Mouse (Mus musculus): ENCODE measurements around the gene Dusp3. TPM values are rescaled to one million over a fixed set of nuclear protein-coding genes. Genes with fewer than 3 reads are reported as not detected.
A peak's percentile ranks its signal among the peaks of the same experiment; 100 is the strongest.

The Dusp3 gene
- total RNA-seq, 1 experiment from 2014 or later: 3.1 TPM

- ATAC-seq (replicated peaks in 1 of 2; ENCODE audit: insufficient read depth in 1 of 2, low FRiP score in 2 of 2, low TSS enrichment in 1 of 2, low read depth in 1 of 2, poor library complexity in 2 of 2, severe bottlenecking in 2 of 2): no peak
Observed at GRCm38 (mm10) chr11:101965553-101965952, 21.3 kb downstream of the Dusp3 start.

GRCm38 (mm10) chr11:101964647-101965046 lies 22.2 kb downstream of the Dusp3 start:
- no peak for ATAC-seq (replicated peaks in 1 of 2; ENCODE audit: insufficient read depth in 1 of 2, low FRiP score in 2 of 2, low TSS enrichment in 1 of 2, low read depth in 1 of 2, poor library complexity in 2 of 2, severe bottlenecking in 2 of 2)

GRCm38 (mm10) chr11:101963473-101964291 lies 23.1 kb downstream of the Dusp3 start:
- no peak for ATAC-seq (replicated peaks in 1 of 2; ENCODE audit: insufficient read depth in 1 of 2, low FRiP score in 2 of 2, low TSS enrichment in 1 of 2, low read depth in 1 of 2, poor library complexity in 2 of 2, severe bottlenecking in 2 of 2)

- ATAC-seq (replicated peaks in 1 of 2; ENCODE audit: insufficient read depth in 1 of 2, low FRiP score in 2 of 2, low TSS enrichment in 1 of 2, low read depth in 1 of 2, poor library complexity in 2 of 2, severe bottlenecking in 2 of 2): no peak
Observed at GRCm38 (mm10) chr11:101963043-101963442, 23.8 kb downstream of the Dusp3 start.

GRCm38 (mm10) chr11:101957476-101957875 lies 29.3 kb downstream of the Dusp3 start:
- ATAC-seq (replicated peaks in 1 of 2; ENCODE audit: insufficient read depth in 1 of 2, low FRiP score in 2 of 2, low TSS enrichment in 1 of 2, low read depth in 1 of 2, poor library complexity in 2 of 2, severe bottlenecking in 2 of 2): no peak

- no peak for ATAC-seq (replicated peaks in 1 of 2; ENCODE audit: insufficient read depth in 1 of 2, low FRiP score in 2 of 2, low TSS enrichment in 1 of 2, low read depth in 1 of 2, poor library complexity in 2 of 2, severe bottlenecking in 2 of 2)
Observed at GRCm38 (mm10) chr11:101953441-101953840, 33.4 kb downstream of the Dusp3 start.

- peak; percentile 88 to 96 for ATAC-seq (replicated peaks in 1 of 2; ENCODE audit: insufficient read depth in 1 of 2, low FRiP score in 2 of 2, low TSS enrichment in 1 of 2, low read depth in 1 of 2, poor library complexity in 2 of 2, severe bottlenecking in 2 of 2)
Observed at GRCm38 (mm10) chr11:101952541-101953341, 34.1 kb downstream of the Dusp3 start.

GRCm38 (mm10) chr11:101950021-101950420 lies 36.8 kb downstream of the Dusp3 start:
- no peak for ATAC-seq (replicated peaks in 1 of 2; ENCODE audit: insufficient read depth in 1 of 2, low FRiP score in 2 of 2, low TSS enrichment in 1 of 2, low read depth in 1 of 2, poor library complexity in 2 of 2, severe bottlenecking in 2 of 2)

- ATAC-seq (replicated peaks in 1 of 2; ENCODE audit: insufficient read depth in 1 of 2, low FRiP score in 2 of 2, low TSS enrichment in 1 of 2, low read depth in 1 of 2, poor library complexity in 2 of 2, severe bottlenecking in 2 of 2): no peak
Observed at GRCm38 (mm10) chr11:101946525-101946924, 40.3 kb downstream of the Dusp3 start.

GRCm38 (mm10) chr11:101943055-101943454 lies 43.8 kb downstream of the Dusp3 start:
- ATAC-seq (replicated peaks in 1 of 2; ENCODE audit: insufficient read depth in 1 of 2, low FRiP score in 2 of 2, low TSS enrichment in 1 of 2, low read depth in 1 of 2, poor library complexity in 2 of 2, severe bottlenecking in 2 of 2): no peak

- no peak for ATAC-seq (replicated peaks in 1 of 2; ENCODE audit: insufficient read depth in 1 of 2, low FRiP score in 2 of 2, low TSS enrichment in 1 of 2, low read depth in 1 of 2, poor library complexity in 2 of 2, severe bottlenecking in 2 of 2)
Observed at GRCm38 (mm10) chr11:101937108-101937507, 49.7 kb downstream of the Dusp3 start.

GRCm38 (mm10) chr11:101936421-101936820 lies 50.4 kb downstream of the Dusp3 start:
- no peak for ATAC-seq (replicated peaks in 1 of 2; ENCODE audit: insufficient read depth in 1 of 2, low FRiP score in 2 of 2, low TSS enrichment in 1 of 2, low read depth in 1 of 2, poor library complexity in 2 of 2, severe bottlenecking in 2 of 2)

- ATAC-seq (replicated peaks in 1 of 2; ENCODE audit: insufficient read depth in 1 of 2, low FRiP score in 2 of 2, low TSS enrichment in 1 of 2, low read depth in 1 of 2, poor library complexity in 2 of 2, severe bottlenecking in 2 of 2): no peak
Observed at GRCm38 (mm10) chr11:101935743-101936142, 51.1 kb downstream of the Dusp3 start.

- no peak for ATAC-seq (replicated peaks in 1 of 2; ENCODE audit: insufficient read depth in 1 of 2, low FRiP score in 2 of 2, low TSS enrichment in 1 of 2, low read depth in 1 of 2, poor library complexity in 2 of 2, severe bottlenecking in 2 of 2)
Observed at GRCm38 (mm10) chr11:101931978-101932377, 54.8 kb downstream of the Dusp3 start.

- peak in 1 of 2 experiments; percentile 48; a peak in 1 of 4 replicates for ATAC-seq (replicated peaks in 1 of 2; ENCODE audit: insufficient read depth in 1 of 2, low FRiP score in 2 of 2, low TSS enrichment in 1 of 2, low read depth in 1 of 2, poor library complexity in 2 of 2, severe bottlenecking in 2 of 2)
Observed at GRCm38 (mm10) chr11:101928030-101928762, 58.6 kb downstream of the Dusp3 start.

GRCm38 (mm10) chr11:101926951-101927589 lies 59.7 kb downstream of the Dusp3 start:
- no peak for ATAC-seq (replicated peaks in 1 of 2; ENCODE audit: insufficient read depth in 1 of 2, low FRiP score in 2 of 2, low TSS enrichment in 1 of 2, low read depth in 1 of 2, poor library complexity in 2 of 2, severe bottlenecking in 2 of 2)

GRCm38 (mm10) chr11:101925636-101926035 lies 61.2 kb downstream of the Dusp3 start:
- ATAC-seq (replicated peaks in 1 of 2; ENCODE audit: insufficient read depth in 1 of 2, low FRiP score in 2 of 2, low TSS enrichment in 1 of 2, low read depth in 1 of 2, poor library complexity in 2 of 2, severe bottlenecking in 2 of 2): no peak
